Mouse (Mus musculus) kidney, postnatal 0 days (tissue): Measurements from ENCODE around the gene Mylip. TPM values are rescaled to one million over a fixed set of nuclear protein-coding genes. Genes with fewer than 3 reads are reported as not detected.

Experiments
- ATAC-seq: fragments of 200-750 bp; cut with Nextera tagmentation; replicated peaks from 2 replicates; pipeline ENCODE4 v1.8.0; 2017; ENCODE audit warnings: low read depth, moderate number of reproducible peaks, moderate TSS enrichment, moderate library complexity; ENCODE audit not compliant: low FRiP score
- DNase-seq: peaks from one replicate; pipeline ENCODE4 v3.0.0-alpha.2; 2016; ENCODE audit warnings: low spot score
- H3K27ac ChIP-seq: fragments of 300-500 bp; sonication (generic); 2 replicates; pipeline ENCODE4 v1.5.1; 2014; ENCODE audit warnings: mild to moderate bottlenecking
- H3K27me3 ChIP-seq: fragments of 300-500 bp; sonication (generic); 2 replicates; pipeline ENCODE4 v1.6.1; 2014; ENCODE audit warnings: low read length, mixed read lengths; ENCODE audit not compliant: insufficient read depth
- H3K36me3 ChIP-seq: fragments of 300-500 bp; sonication (generic); 2 replicates; pipeline ENCODE4 v1.6.1; 2014; ENCODE audit warnings: low read length, mixed read lengths; ENCODE audit not compliant: insufficient read depth
- H3K4me1 ChIP-seq: fragments of 300-500 bp; sonication (generic); replicated peaks from 2 replicates; pipeline ENCODE4 v1.6.1; 2014; ENCODE audit warnings: antibody characterized with exemption, low read length, mixed read lengths; ENCODE audit not compliant: insufficient read depth
- H3K4me2 ChIP-seq: fragments of 300-500 bp; sonication (generic); 2 replicates; pipeline ENCODE4 v1.6.1; 2014; ENCODE audit warnings: mild to moderate bottlenecking, low read length, moderate library complexity, mixed read lengths
- H3K4me3 ChIP-seq: fragments of 300-500 bp; sonication (generic); replicated peaks from 2 replicates; pipeline ENCODE4 v1.5.1; 2014; ENCODE audit warnings: low read depth, low read length
- H3K9ac ChIP-seq: fragments of 300-500 bp; sonication (generic); 2 replicates; pipeline ENCODE4 v1.6.1; 2014; ENCODE audit warnings: low read depth, low read length
- H3K9me3 ChIP-seq: fragments of 300-500 bp; sonication (generic); replicated peaks from 2 replicates; pipeline ENCODE4 v1.6.1; 2016; ENCODE audit warnings: low read length, inconsistent platforms, mixed read lengths
- CTCF ChIP-seq: IDR thresholded peaks from 2 replicates; pipeline ENCODE4 v1.5.1; 2016; ENCODE audit warnings: antibody characterized with exemption, low read depth, mild to moderate bottlenecking, moderate library complexity
- WGBS: fragments of 180-500 bp; shearing (Covaris S2); extraction: QIAGEN DNeasy Blood & Tissue Kit; methylation state at CpG from one replicate; pipeline ENCODE4 v1.1.7; 2014; 5-methylcytosine and 5-hydroxymethylcytosine counted together
- polyA plus RNA-seq: library from polyadenylated mRNA; unstranded; fragments of >200 nt; fragmentation: Nextera tagmentation; extraction: Ambion mirVana; gene quantifications from 2 replicates; pipeline ENCODE4 v1.2.1, GENCODE M21; 2015

Gene Mylip
- polyA plus RNA-seq, 1 experiment from 2014 or later, result 7.5 TPM

DNA sequence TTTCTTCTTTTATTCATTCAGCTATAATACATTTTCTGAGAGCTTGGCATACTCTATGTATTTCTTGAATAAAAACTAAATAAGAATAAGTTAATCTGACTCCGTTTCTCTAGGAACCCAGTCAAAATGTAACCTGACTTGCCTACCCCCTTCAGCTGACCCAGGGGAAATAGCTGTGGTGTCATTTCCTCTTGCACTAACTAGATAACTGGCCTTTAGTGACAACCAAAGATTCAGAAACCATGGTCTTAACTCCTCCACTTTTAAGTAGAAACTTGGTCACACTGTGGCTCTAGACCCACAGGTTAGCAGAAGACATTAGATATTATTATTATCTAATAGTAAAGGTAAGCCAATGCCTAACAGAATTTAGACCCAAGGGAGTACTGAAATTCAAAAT lies 64.5 kb downstream of the Mylip start:
- Histone ChIP-seq H3K4me1 (peaks cover 36% of the 10 kb centered on the region), H3K4me2 (no peak overlapping the region), H3K9me3 (no peaks in the 10 kb centered on the region), H3K27ac (no peak overlapping the region), H3K36me3 (no peaks in the 10 kb centered on the region), H3K4me3 (no peak overlapping the region), H3K27me3 (no peaks in the 10 kb centered on the region), H3K9ac (no peak overlapping the region)
- 53% methylated on average over 1 of the region's 1 CpGs for WGBS
- DNase-seq (no peak), ATAC-seq (no peak)
- TF ChIP-seq CTCF, result no peak

- peak; percentile 60 for DNase-seq
- Histone ChIP-seq H3K27me3 (no peaks in the 10 kb centered on the region), H3K36me3 (no peaks in the 10 kb centered on the region), H3K4me2 (peak overlapping the region; percentile 21; the same call in 1 of the 2 replicates), H3K4me1 (peaks cover 36% of the 10 kb centered on the region), H3K9ac (no peak overlapping the region), H3K9me3 (no peaks in the 10 kb centered on the region), H3K4me3 (no peak overlapping the region), H3K27ac (peak overlapping the region; percentile 78)
- no peak for TF ChIP-seq CTCF
- 0 out of 2 replicates have a peak, but pooled peaks have one; percentile 33 for ATAC-seq
- 14% methylated on average over 4 of the region's 4 CpGs for WGBS
These were observed 65.1 kb downstream of the Mylip start for GRCm38 (mm10) chr13:45454641-45455040.

GRCm38 (mm10) chr13:45455108-45455861 lies 65.7 kb downstream of the Mylip start:
- peak; percentile 59; the same call in 1 of the 2 replicates for ATAC-seq
- Histone ChIP-seq H3K4me2 (peak overlapping the region; percentile 21; the same call in 1 of the 2 replicates), H3K27ac (peak overlapping the region; percentile 78), H3K4me1 (peaks cover 36% of the 10 kb centered on the region), H3K9me3 (no peaks in the 10 kb centered on the region), H3K4me3 (no peak overlapping the region), H3K9ac (no peak overlapping the region), H3K27me3 (no peaks in the 10 kb centered on the region), H3K36me3 (no peaks in the 10 kb centered on the region)
- WGBS, result 8% methylated on average over 15 of the region's 15 CpGs
- no peak for TF ChIP-seq CTCF
- DNase-seq, result peak; percentile 90

DNA sequence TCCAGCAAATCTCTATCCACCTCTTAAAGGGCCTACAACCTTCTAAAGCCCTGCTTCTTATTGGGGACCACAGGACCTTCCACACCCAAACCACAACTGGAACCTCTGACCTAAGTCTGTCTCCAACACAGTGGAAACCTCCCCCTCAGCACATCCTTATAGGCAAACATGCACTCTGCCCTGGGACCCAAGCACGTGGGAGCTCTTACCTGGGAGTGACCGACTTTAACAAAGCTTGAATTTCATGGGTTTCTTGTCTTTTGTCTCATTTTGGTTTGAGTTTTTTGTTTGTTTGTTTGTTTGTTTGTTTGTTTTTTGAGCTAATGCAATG lies 66.3 kb downstream of the Mylip start:
- Histone ChIP-seq H3K4me2 (no peak overlapping the region), H3K4me1 (peaks cover 36% of the 10 kb centered on the region), H3K9ac (no peak overlapping the region), H3K36me3 (no peaks in the 10 kb centered on the region), H3K4me3 (no peak overlapping the region), H3K27me3 (no peaks in the 10 kb centered on the region), H3K9me3 (no peaks in the 10 kb centered on the region), H3K27ac (peak overlapping the region; percentile 78)
- ATAC-seq, result no peak
- DNase-seq, result no peak
- WGBS, result 30% methylated on average over 2 of the region's 2 CpGs
- no peak for TF ChIP-seq CTCF

DNA sequence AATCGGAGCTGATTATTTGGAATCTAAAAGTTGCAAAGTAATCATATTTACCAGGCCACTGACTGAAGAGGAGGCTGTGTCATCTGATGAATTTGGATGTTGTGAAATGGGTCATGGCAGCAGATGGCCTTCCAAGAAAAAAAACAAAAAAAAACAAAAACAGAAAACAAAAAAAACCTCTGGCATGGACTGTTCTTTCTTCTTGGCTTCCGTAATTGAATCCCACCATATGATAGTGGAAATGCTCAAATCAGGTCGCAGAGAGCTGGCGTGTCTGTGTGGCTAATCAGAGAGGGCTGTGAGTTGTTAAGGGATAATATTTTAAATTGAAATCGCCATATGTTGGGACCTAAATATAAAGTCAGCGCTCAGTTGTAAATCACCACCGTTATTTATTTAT lies 67.9 kb downstream of the Mylip start:
- Histone ChIP-seq H3K9me3 (no peaks in the 10 kb centered on the region), H3K36me3 (no peaks in the 10 kb centered on the region), H3K4me3 (no peak overlapping the region), H3K27ac (no peak overlapping the region), H3K4me2 (no peak overlapping the region), H3K27me3 (no peaks in the 10 kb centered on the region), H3K4me1 (peaks cover 33% of the 10 kb centered on the region), H3K9ac (no peak overlapping the region)
- ATAC-seq, result no peak
- no peak for TF ChIP-seq CTCF
- WGBS, result 66% methylated on average over 7 of the region's 7 CpGs
- no peak for DNase-seq

GRCm38 (mm10) chr13:45460177-45460576 lies 70.6 kb downstream of the Mylip start:
- H3K4me2 ChIP-seq, result no peak overlapping the region
- H3K27ac ChIP-seq, result no peak overlapping the region
- DNase-seq (no peak), ATAC-seq (no peak)
- no peaks in the 10 kb centered on the region for H3K27me3 ChIP-seq
- H3K4me1 ChIP-seq, result peaks cover 12% of the 10 kb centered on the region
- WGBS, result 86% methylated on average over 3 of the region's 3 CpGs
- no peak overlapping the region for H3K9ac ChIP-seq
- no peaks in the 10 kb centered on the region for H3K9me3 ChIP-seq
- H3K36me3 ChIP-seq, result no peaks in the 10 kb centered on the region
- H3K4me3 ChIP-seq, result no peak overlapping the region
- TF ChIP-seq CTCF, result no peak
